Mouse (Mus musculus) skeletal muscle tissue, adult 2 months (tissue): Measurements from ENCODE around the gene Cadm3.

ENCODE experiments used
- DNase-seq: peaks from one replicate; pipeline ENCODE4 v3.0.0-alpha.2; 2012; ENCODE audit warnings: low read depth, low spot score

The Cadm3 gene

DNA sequence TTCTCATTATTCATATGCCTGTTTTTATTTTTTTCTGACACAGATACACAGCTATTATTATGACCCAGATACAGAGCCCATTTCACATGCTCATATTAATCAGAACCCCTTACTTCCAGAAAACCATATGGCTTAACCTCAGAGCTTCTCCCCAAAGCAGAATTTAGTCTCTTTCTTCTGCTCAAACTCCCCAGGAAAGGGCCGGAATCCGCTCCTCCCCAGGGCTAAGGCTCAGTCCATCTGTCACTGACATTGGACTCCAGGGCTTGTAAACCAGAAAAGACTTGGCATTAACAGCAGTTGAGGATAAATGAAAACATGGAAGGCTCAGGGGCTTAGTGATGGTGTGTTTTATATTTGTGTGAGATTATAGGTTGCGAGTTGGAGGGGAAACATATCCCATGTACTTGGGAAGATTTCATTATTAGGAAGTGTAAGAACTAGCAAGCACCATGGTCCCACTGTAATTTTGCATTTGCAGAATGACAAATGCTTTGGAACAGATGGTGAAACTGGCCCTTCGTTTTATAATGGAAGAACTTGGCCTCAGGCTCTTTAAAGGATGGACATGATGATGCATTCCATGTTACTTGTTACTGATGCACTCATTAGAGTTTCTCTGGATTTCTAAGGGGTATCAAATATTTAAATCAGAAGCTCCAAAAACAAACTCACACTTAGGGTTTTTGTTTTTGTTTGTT, 7.8 kb downstream of the Cadm3 start:
- no peak for DNase-seq

DNA sequence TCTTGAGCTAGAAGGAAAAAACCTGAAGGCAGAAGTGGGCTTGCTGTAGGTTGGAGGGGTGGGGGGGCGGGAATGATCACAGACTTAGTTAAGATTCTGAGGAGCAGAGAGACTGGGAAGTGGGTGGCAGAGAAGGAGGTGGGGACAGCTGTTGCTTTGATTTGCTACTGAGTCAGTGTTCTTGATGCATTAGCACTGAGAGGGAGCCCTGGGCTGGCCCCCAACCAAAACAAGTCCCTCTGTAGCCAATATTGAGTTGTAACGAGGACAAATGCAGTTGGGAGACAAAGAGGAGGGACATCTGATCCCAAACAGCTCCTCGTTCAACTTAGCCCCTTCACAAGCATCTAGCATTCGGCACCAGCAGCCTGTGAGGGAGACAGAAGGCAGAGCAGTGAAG, 9.7 kb downstream of the Cadm3 start:
- DNase-seq = no peak

DNA sequence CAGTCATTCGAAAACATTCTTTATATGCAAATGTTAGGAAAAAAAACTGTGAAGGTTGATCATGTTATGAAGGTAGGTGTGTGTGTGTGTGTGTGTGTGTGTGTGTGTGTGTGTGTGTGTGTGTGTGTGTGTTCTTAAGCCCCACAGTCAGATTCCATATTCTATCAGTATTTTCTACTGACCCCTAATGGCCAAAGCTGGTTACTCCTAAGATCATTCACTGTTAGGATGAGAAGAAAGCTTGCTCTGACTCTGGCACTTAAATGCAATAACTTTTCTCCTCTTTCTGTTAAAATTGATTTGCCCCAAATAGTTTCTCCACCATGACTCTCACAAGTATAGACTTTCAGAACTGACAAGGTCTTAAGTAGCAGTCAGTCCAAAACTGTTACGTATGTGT, 10.8 kb downstream of the Cadm3 start:
- DNase-seq = no peak

DNA sequence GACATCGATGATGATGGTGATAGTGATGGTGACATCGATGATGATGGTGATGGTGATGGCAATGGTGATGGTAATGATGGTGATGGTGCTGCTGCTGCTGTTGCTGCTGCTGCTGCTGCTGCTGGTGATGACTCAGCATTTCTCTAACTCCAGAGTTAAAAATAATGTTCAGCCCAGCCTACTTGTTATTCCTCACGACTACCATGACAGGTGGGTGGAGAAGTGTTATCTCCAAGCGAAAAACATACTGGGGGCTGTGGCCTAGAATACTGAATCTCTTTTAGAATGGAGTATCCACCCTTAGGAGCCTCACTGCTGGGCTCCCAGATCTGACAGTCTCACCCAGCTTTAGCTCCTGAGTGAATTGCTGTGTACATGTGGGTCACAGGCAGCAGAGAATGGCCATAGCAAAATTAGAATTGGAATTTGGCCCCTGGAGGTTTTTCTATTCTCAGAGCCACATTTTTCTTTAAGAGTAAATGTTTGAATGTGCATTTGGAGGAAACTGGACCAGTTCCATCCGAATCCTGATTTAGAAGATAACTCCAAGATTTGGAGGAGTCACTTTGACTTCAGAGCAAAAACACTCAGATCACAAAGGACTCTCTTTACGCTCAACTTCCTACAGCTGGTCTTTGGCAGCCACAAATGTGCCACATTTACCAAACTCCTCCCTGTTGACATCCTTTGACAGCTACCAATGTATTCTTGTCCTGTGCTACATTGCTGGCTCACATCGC, 12.2 kb downstream of the Cadm3 start:
- DNase-seq = no peak

DNA sequence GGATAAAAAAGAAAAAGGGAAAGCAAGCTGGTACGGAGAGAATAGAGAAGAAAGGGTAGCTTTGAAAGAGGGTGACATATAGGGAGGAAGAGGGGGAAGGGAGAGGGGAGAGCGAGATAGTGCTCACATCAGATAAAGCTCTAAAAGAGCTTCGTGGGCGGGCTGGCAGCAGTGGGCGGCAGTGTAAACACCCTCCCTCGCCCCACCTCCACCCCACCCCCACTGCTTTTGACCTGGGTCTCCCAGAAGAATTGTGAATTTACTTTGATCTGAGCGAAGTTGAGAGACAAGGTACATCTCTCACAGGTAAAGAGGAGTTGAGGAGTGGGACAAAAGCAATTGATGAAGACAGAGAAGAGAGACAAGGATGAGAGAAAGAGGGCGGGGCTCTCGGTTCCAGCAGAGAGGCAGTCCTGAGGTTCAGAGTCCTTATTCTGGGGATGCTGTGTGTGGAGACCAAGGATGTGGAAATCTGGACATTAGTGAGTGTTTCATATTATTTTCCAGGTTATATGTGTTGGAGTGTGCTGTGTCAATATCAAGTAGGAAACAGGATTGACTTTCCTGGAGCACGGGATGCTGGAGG, 17.0 kb downstream of the Cadm3 start, which contains the start of gene Aim2:
Gene Aim2, plus strand, starts transcription at position 508 of the 586 bp plus-strand sequence.
- no peak for DNase-seq

DNA sequence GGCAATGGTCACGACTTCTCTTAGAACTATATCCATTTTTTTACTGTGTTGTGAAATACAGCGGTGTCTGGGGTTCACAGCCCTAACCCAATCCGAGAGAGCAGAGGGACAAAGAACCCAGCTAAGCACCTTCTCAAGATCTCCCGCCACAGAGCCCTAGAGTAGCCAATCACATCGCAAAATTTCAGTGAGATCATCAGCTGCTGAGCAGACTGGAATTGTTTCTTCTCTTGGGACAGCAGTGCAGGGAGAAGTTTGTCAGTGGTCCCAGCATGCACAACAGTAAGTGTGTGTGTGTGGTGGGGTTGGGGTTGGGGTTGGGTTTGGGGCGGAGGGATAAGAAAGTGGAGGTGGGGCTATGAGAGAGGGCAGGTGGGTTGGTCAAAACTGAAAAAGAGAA, 17.5 kb downstream of the Cadm3 start:
- no peak for DNase-seq

DNA sequence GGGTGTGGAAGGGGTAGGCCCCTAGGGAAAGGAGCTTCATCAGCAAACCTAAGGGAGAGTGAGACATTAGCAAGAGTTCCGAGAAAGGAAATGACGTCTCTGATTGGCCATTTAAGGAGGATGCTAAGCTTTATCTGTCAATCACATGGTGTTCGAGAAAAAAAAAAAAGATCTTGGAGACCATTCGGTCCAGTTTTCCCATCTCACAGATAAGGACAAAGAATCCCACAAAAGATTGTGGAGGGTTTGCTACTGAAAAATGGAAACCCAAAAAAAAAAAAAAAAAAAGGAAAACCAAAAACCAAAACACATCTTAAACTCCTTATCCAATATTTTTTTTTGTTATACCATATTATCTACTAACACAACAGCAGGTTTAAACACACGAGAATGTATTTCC, 18.3 kb downstream of the Cadm3 start:
- DNase-seq = no peak

DNA sequence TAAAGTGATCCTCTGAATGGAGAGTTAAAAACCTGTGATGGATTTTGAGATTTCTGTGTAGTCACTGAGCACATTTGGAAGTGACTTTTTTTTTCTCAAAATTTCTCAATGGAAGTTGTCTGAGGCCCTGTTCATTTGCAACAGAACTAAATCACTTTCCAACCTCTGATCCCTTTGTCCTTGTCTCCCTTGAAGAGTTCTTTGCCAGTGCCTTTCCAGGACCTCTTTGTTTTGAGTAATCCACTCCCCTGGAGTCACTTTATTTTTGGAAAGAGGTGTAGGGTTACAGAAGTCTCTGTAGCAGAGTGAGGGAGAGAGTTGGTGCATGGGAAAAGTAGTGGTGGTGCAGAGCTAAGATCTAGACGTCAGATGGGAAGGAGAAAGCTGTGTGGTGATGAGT, 19.0 kb downstream of the Cadm3 start:
- DNase-seq = no peak

DNA sequence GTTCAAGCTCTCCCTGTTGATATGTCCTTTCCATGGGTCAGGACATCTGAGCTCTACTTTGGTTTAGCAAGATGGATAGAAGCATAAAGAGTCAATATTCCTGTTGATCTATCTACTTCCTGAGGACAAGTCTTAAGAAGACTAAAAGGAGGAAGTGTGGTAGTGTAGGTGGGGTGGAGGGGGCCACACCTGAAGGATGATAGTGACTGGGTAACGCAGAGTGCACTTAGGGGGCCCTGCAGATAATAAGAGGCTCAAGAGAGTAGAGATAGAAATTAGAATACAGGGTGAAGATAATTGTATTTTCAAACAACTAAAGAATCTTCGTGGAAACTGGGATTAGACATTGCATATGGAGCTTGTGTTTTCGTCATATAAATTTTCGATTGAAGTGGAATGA, 22.4 kb downstream of the Cadm3 start:
- no peak for DNase-seq

DNA sequence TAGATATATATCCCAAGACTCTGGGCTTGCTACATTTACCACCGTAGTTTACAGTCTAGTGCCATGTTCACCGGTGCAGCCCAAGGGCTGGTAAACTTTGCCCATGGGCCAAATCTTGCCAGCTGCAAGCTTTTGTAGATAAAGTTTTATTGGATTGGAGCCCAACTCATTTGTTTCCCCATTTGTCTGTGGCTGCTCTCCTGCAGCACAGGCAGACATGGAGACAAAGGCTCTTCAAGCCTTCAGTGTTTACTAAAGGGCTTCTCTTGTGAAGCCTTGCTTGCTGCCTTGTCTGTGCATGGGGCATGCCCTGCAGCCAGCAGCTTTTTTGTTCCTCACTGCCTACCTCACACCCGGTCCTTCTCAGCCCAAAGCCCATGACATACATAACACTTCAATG, 23.6 kb downstream of the Cadm3 start:
- no peak for DNase-seq

DNA sequence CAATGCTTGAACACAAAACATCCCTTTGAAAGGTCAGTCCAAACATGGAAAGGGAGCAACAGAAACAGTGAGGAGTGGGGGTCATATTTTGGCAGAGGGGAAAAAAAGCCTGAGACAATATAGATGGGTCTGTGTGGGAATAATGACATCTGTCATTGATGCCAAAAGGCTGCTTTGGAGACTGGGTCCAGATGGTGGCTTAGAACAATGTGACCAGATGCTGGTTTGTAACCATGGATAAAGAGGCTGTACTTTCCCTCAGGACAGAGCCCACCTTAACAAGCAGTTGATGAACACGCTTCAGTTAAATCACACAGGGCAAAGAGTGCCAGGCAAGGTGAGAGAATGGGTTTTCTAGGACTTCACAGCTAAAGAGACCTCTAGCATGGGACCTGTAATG, 25.1 kb downstream of the Cadm3 start:
- no peak for DNase-seq

DNA sequence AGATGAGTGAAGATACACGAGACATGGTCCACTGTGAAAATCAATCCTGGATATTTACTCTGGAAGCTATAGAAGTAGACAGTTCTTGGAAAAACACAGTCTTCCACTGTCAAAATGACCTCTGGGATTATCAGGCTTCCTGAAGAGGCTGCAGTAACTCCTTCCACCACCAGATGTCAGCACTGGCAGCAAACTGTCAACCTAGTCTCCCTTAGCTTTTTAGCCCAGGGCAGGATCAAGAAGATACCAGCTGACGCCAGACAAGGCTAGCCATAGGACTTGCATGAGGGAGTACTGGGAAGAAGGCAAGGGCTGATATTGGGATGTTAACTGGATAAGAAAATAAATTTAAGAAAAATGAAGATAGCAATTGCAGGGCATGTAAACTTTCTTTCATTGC, 28.0 kb downstream of the Cadm3 start:
- DNase-seq = peak; percentile 25

DNA sequence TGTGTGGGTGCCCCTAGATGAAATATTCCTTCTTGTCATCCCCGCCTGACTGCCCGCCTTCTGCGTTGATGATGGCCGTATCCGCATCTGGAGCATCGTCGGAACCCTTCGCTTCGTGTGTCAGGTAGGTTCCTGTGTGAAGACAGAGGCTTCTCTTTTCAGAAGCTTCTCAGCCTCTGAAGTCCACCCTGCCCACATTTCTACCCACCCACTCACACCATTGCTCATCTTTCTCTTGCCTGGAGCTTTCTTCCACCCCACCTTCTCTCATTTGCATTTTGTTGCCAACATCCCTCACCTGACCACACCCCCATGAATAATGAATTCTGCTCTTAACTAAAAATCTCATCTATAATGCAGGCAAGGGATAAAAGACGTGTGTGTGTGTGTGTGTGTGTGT, 30.5 kb downstream of the Cadm3 start:
- no peak for DNase-seq

DNA sequence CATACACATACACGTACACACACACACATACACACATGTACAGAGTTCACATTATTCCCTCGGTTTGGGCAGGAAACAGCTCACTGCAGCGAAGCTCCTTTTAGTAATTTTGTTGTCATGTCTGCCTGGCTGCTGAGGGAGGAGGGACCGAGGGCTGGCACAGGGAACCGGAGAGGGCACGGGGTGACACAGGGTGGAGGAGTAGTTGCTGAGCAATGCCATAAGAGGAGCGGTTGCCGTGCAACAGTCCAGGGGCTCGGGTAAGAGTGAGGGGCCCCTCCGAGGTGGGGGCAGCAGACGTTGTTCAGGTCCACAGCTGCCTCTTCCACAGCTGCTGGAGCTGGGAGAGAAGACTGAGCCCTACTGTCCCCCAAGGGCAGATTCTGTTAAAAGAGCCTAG, 31.6 kb downstream of the Cadm3 start:
- DNase-seq = no peak

DNA sequence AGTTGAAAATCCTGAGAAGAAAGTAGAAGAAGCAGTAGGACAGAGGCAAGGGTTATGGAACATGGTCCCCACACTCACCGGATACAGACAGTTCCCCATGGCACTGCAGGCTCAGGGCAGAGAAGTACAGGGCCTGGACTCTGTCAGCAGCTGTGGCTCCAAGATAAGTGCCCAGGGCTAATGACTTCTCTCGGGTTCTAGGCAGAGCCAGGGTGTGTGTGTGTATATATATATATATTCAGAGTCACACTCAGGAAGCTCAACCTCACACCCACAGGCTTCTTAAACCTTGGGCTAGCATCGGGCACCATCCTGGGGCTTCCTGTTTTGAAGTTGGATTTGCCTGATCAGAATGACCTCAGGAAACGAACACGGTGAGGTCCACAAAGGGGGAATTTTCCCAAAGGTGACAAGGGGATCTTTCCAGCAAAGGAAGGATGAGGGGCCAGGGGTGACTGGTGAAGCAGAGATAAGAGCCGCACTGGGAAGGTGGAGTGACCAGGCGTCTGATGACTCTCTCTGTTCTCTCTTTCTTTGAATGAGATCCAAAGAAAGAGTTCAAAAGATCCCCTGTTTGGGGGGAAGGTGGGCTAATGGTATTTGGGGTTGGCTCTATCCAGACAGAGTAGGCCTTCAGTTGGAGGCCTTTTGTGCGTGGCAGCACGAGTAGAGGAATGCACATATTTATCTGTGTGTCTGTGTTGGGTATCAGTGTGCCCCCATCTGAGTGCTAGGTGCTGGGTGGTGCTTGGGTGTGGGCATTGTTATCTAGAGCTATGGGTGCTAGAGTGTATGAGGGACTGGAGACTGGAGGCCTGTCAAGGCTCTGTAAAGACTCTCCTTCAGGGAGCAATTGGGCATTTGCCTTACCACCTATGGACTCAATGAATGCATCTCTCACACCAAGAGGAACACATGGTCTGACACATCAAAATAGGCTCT, 33.9 kb downstream of the Cadm3 start, which contains the start of gene Ackr1:
Gene Ackr1, minus strand, starts transcription at position 439 of the 942 bp plus-strand sequence.
- DNase-seq = no peak

DNA sequence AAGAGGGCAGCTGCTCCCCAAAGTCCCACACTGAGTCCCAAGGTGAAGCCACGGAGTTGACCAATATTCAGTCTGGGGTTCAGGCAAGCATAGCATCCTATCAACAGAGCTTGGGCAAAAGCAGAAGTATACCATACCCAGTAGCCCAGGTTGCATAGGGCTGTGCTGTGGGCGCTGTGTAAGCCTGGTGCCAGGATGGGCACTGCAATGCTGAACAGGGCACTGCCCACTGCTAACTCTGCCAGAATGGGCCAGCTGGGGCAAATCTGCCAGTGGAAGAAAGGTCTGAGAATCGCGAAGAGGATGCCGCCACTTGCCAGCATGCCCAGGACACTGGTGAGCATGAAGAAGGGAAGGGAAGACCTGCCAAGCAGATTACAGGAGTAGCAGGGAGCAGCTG, 35.1 kb downstream of the Cadm3 start:
- no peak for DNase-seq

DNA sequence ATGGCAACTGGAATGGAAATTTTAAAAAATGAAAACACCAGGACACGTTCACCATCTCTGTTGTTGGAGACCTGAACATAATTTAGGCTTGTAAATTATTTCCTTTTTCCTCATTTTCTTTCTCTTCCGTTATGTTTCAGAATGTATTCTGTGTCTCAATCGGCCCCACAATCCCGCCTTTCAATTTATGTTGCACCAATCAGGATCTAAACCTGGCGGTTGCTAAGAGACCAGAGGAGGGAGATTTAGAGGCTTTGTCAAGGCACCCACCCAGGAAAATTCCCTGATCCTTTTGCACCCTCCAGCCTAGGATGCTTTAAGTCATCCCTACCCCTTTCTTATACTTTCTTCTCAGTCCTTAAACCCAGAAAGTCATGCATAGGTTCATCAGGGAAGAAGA, 37.8 kb downstream of the Cadm3 start:
- DNase-seq = no peak

DNA sequence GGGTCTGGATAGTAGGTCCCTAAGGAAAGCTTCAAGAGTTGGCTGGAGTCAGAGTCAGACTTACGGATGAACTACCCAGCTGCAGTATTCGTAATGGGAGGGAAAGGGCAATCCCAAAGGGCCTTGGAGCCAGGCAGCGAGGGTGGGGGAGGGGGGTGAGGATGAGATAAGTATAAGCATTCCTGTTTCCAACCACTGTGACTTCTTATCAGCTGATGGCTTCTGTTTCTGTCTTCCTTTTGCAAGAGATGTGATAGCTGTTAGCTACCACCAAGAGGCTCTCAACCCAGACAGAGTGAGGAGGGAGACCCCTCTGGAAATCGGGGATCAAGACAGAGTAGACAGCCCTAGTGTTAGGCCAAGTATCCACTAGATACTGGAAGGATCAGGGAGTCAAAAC, 38.3 kb downstream of the Cadm3 start:
- peak; percentile 28 for DNase-seq

DNA sequence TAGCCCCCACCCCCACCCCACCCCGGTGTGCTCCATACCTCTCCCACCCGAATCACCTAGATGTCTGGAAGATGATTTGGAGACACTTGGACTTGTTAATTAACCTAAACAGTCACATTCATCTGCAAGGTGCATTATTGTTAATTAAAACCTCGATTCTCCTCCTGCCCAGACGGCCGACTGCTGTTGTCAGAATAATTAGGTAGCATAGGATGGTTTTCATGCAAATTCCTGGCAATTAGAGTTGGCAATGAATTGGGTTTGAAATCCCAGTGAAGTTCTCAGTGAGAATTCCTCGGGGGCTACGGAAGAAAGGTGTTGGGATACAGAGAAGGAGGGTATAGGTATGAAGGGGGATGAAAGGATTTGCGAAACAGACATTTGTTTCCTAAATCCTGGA, 39.0 kb downstream of the Cadm3 start:
- no peak for DNase-seq

DNA sequence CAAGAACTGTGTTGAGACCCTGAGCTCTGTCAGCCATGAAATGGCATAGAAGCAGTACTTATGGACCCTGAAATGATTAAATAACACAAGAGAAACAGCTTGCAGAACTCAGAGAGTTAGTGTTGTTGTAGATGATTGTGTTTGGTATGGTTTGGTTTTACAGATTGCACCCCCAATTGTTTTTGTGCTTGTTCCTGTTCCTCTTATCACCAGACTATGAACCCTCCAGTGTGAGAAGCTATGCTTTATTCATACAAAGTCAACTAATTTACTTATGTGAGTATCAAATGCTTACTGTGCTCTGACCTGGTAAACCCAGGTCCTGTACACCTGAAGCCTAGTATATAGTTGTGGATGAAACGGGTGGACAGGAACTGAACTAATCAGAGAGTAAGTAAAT, 40.9 kb downstream of the Cadm3 start:
- DNase-seq = no peak

DNA sequence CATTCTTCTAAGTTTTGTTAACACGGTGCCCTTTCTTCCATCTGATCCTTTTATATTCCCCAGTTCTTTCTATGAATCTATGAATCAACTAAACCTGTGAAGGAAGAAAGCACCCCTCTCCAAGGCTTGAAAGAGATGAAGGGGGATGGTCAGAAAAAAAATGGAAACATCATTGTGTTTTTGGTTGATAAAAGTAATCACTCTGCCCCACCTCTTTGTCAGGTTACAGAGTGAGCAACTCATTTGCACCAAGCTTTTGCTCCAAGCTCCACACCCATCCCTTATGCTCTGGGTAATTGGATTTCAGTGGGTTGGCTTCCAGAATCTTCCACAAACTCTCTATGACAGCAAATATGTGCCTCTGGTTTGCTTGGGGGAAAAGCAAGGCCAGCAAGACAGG, 42.1 kb downstream of the Cadm3 start:
- DNase-seq = no peak

DNA sequence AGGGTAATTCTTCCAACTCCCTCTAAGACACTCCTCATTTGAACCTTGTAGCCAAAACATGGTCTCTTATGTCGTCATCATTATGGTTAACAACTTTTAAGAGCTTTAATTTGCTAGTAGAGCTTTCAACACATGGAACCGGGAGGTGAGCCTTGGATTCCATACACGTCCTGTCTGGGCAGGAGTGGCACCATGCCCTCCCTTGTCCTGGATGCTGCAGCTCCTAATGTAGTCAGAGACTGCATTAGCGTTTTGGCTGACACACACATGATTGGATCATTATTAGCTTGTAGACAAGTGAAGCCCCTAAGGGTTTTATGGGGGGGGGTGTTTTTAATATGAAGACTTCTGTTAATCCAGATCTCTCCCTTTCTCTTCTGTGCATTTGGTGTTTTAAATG, 42.5 kb downstream of the Cadm3 start:
- DNase-seq = no peak
